Mouse (Mus musculus) gastrocnemius, postnatal 4 days (tissue): ENCODE data around the gene Synpo2. TPM values are rescaled to one million over a fixed set of nuclear protein-coding genes. Genes with fewer than 3 reads are reported as not detected.

Experiments
- DNase-seq, 2 experiments: peaks; one replicate each; pipeline ENCODE4 v3.0.0; 2021 to 2022; ENCODE audit warnings: low spot score in 2 of 2, mixed read lengths in 2 of 2
- total RNA-seq, 2 experiments: library from RNA; stranded (reverse); gene quantifications; 2 replicates each; pipeline ENCODE4 v1.2.3; 2021

Gene Synpo2
- total RNA-seq, 2 experiments from 2014 or later, result 110 to 129 TPM

DNA sequence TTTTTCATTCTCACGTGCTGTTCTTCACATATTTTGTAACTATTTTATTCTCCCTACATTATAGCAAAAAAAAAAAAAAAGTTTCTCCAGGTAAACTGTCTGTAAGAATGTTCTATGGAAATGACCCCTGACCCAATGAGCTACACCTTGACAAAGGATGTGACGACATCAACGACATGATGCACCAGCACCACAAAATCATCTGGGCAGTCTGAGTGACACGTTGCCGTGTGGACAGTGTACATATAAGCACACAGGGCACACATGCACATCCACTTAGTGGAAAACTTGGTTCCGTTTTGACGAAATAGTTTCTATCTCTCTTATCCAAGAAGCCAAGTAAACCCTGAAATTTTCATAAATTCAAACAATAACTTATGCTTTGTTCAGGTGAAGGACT is 30.5 kb downstream of the Synpo2 start:
- DNase-seq, result no peak

DNA sequence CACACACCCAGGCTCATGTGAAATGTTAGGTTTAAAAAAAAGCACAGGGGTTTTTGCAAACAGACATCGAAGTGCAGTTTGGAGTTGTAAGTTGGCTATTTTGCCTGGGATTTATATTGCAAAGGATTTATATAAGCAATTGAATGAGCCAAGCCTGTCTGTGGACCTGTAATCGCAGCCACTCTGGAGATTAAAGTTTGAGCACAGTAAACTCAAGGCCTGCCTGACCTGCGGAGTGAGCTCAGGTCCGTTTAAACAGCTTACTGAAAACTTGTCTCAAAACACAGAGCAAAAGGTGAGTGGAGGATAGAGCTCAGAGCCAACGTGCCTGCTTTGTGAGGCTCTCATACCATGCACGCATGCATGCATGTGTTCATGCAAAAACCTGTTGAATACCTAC is 30.9 kb downstream of the Synpo2 start:
- no peak for DNase-seq

GRCm38 (mm10) chr3:123204658-123205057 is 31.3 kb downstream of the Synpo2 start:
- DNase-seq, result no peak

GRCm38 (mm10) chr3:123201798-123202197 is 34.2 kb downstream of the Synpo2 start:
- DNase-seq, result no peak

DNA sequence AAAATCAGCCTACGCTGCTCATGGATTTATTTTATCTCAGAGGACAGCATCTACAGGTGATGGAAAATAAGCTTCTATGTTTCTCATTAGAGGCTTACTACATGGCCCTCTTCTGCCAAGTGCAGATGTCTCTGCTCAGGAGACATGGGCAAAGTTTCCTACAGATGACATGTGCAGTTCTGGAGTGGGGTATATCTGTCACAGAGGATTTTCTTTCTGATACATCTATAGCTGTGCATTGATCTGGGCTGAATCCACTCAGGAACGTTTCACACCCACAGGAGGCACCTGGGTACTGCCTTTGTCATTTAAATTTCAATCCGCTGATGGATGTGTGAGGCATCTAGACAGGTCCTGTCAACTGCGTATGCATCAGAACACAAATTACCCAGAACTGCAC is 42.2 kb downstream of the Synpo2 start:
- no peak for DNase-seq

GRCm38 (mm10) chr3:123191602-123192001 is 44.3 kb downstream of the Synpo2 start:
- no peak for DNase-seq

DNA sequence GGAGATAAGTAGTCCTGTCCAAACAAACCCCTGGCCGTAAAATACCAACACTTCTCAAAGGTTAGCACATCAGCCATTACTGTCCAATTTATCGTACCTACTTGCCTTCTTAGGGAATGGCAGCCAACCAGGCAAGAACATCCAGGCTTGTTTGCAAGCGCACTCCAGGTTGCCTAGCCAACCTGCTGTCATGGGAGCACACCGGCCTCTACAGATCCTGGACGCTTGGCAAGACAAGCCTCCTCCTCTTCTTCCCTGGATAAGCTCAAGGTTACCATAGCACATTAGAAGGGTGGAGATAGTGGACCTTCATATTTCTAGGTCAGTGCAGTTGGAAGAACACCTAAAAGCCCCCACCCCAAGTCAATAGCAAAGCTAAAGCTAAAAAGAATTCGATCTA is 45.6 kb downstream of the Synpo2 start:
- DNase-seq, result no peak

GRCm38 (mm10) chr3:123189826-123190225 is 46.1 kb downstream of the Synpo2 start:
- no peak for DNase-seq

DNA sequence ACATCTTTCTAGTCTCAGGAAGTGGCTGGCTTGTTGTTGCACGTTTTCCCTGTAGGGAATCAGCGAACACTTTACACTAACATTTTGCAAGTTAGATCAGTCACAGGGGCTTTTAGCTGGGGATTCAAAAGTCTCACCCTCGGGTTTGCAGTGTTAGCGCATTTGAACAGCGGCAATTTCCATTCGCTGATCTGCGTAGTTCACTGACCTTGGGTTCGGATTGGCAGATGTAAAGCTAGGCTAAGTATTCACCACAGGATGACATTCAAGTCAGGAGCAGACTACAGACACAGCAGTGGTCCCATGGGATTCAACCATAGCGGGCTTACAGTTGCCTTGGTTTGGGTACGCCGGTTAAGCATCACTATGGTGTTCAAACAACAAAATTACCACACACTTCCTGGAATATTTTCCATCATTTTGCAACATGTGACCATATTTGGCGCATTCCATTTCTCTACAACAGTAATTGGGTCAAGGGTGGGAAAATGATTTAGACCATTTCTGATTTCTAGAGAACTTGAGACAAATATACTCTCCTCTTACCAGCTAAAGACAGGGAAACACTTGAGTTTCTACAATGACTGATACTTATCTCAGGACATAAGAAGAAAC is 47.2 kb downstream of the Synpo2 start:
- no peak for DNase-seq

DNA sequence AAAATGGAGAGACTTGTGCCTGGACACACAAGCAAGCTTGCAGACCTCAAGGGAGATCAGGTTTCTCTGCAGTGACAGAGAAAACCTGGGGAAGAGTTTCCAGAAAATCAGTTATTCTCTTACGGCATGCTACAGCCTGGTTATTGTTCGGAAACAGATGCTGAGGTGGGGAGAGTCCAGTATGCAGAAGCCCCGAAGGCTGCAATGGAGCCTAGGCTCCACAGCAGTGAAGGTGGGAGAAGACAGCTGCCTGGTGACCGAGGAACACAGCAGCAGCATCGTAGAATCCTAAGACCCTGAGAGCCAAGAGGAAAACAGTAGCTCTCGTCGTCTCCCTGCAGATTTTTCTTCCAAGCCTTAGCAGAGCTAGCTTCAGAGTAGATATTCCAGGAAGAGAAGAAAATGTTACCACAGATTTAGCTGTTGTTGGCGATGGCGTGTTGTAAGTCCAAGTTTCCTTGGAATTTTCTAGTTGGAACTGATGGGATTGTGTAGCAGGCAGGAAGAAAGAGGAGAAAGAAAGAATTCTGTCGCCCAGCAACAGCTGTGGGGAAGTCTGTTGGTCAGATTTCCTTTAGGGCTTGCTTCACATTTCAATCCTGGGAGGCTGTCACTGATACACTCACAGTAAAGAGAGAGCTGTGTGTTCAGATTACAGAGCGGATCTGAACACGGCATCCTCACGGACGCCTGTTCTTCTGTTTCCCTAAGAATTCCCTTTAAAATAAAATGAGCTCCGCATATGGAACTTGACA is 48.4 kb downstream of the Synpo2 start:
- no peak for DNase-seq

GRCm38 (mm10) chr3:123185238-123185925 is 50.6 kb downstream of the Synpo2 start:
- DNase-seq, result no peak

DNA sequence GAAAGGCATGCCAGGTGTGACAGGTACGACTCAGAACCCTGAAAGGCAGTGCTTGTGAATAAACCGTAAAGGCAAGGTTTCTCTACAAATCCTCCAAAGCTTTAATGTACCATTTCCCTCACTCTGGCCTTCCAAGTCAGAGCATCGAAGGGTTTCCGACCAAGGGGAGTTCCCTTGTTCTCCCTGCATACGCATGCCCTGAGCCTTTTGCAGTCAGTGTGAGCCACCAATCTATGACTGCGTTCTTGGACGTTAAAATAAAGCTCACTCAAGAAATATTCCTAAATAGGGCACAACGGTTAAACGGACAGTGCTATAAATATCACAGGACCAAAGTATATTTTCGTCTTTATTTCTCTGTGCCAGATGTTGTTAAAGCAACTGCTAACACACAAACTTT is 51.7 kb downstream of the Synpo2 start:
- DNase-seq, result no peak

DNA sequence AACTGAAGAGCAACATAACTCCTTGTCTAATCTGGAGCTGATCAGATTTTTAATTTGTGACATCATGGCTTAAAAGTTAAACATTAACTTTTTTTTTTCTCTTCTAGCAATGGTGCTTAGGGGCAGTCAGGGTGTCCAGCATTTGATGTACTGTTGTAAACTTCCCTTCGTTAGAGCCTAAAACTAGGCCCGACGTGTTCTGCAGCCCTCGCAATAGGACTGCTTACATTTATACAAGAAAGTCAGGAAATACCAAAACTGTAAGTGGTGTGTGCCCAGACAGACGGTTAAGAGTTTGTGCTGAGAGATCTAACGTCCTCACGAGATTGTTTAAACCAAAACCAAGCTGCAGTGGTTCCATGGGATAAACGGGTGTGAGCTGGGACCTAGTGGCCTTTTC is 56.4 kb downstream of the Synpo2 start:
- DNase-seq, result no peak

DNA sequence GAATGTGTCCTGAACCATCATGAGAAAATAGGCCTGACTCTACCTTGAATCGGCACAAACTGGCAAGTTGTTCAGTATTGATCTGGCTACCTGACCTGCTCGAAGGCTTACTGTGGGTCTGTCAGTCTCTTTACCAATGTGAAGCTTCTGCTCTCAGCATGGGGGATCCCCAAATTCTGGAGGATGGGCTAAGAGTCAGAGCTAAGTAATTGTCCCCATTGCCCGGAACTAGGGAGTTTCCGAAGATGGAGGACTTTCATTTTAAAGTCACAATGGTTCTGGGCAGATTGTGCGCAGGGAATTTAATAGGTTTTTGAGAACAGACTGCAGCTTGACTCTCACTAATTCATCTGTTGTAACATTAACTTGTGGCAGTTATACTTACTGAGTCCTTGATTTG is 56.9 kb downstream of the Synpo2 start:
- no peak for DNase-seq

- no peak for DNase-seq
These were observed 57.5 kb downstream of the Synpo2 start for GRCm38 (mm10) chr3:123178420-123178819.

DNA sequence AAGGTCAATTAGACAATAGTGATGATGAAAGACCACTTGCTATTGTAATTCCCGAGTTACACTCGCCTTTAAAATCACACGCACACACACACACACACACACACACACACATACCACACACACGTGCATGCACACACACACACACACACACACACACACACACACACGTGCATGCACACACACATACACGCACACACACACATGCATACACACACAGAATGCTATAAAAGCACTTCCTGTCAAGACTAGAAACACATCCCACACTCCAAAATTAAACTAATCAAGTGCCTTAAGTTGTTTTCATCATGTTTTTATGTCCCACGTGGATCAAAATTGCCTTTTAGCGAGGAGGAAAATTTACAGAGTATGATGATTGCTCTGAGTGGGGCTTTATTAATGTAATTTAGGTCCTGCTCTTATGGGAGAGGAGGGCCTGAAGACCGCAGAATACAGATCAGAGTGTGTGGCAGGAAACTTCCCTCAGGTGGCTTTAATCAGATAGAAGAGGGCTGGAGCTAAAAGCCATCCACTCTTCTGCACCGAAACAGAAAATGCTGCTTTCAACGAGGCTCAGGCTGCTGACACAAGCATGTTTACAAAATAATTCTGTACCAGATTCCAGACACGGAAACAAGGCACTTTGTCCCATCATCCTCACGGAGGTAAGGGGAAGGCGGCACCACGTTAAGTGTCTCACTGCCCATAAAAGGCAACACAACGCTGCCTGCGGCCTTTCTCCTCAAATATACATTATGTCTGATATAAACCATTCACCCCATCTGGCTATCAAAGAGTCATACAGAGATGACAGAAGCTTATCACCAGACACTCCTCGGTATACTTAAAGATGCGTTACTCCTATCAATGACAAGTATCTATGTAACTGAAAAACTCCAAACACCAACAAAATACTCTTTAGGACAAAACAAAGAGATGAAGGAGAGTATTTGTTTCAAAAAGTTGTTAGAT is 59.3 kb downstream of the Synpo2 start:
- DNase-seq, result no peak

DNA sequence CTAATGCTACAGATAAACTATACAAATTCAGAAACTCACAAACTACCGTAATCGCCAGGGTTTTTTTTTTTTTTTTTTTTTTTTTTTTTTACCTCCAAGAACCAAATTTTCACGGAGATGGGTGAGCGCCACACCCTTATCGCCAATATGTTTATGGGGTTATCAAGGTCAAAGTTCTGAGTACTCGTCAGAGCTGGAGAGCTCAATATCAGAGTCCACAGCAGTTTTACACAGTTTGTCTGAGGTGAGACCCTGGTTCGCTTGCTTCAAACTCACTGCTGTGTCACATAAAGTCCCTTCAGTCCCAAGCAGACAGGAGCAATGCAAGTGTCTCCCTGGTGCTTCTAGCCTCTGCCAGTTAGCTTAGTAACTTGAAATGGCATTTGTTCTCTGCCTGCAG is 60.8 kb downstream of the Synpo2 start:
- no peak for DNase-seq

DNA sequence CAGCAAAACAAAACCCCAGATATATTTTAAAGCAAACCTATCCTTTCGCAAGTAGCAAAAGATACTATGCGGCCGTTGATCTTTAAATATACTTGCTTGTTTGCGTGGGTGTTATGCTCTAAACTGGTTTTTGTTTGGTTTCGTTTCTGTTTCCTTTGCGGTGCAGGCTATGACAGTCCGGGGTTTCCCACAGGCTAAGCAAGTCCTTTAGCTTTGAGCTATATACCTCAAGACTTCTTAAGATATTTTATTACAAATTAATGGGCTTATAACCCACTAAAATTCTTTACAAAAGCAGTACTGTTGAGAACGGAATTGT is 61.6 kb downstream of the Synpo2 start:
- DNase-seq, result no peak

DNA sequence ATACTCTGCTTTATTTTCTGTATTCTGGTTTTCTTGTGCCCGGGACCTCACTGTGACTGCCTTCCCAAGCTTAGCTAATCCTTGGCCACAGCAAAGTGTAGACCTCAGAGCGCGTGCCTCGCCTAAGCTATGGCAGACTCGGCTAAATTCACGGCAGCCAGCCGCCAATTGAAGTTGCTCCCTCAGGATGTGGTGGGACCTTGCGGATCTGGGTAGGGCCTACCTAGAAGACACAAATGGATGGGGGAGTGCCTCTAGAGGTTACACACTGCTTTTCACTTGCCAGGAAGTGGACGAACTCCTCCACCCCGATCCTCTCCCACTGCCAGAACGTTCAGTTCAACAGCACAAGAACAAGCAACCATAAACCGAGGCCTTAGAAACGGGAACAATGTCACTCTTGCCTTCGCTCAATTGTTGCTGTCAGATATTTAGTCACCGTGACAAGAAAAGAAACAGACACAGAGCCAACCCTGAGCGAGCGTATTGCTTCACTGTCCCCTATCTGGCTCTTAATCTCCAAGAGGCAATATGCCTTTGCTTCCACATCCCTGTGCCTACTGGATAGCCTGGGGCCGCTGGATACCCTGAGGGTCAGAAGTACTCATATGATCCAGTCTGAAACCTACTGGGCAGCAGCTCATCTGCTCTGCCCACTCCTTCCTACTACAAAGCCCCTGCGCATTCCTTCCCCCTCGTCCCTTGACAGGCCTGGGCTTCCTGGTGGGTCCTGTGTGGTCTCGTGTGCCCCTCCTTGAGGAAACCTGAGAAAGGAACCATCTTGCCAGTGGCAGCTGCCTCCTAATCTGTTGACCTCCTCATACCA is 62.2 kb downstream of the Synpo2 start:
- no peak for DNase-seq

- no peak for DNase-seq
These were observed 63.8 kb downstream of the Synpo2 start for GRCm38 (mm10) chr3:123172151-123172550.

- DNase-seq, result no peak
These were observed 66.6 kb downstream of the Synpo2 start for GRCm38 (mm10) chr3:123169398-123169797.
